Mouse (Mus musculus): ENCODE results near the gene Odc1. TPM values are rescaled to one million over a fixed set of nuclear protein-coding genes. Genes with fewer than 3 reads are reported as not detected.

Gene Odc1
- total and polyA plus RNA-seq, 3 experiments: 1,839 to 2,567 (median 2,455) TPM

Other genes starting within 250 kb of the Odc1 start
- 0.34 and 0.42 TPM in 2 replicates for gene Atp6v1c2, start 215.4 kb upstream of the Odc1 start, total RNA-seq (2012; rRNA removed)
- not detected in 2 replicates for gene Atp6v1c2, start 215.4 kb upstream of the Odc1 start, total RNA-seq (2014; rRNA removed)
- gene Atp6v1c2, start 215.4 kb upstream of the Odc1 start, polyA plus RNA-seq (2012; ENCODE audit: insufficient read length, low read depth): 0.19 TPM in 2 replicates
- gene Nol10, start 196.3 kb upstream of the Odc1 start, total RNA-seq (2012; rRNA removed): 10.9 and 14.4 TPM in 2 replicates
- gene Nol10, start 196.3 kb upstream of the Odc1 start, total RNA-seq (2014; rRNA removed): 12.3 and 14.5 TPM in 2 replicates
- 64.9 and 65.8 TPM in 2 replicates for gene Nol10, start 196.3 kb upstream of the Odc1 start, polyA plus RNA-seq (2012; ENCODE audit: insufficient read length, low read depth)
- 2.4 and 4.9 TPM in 2 replicates for gene Hpcal1, start 146.1 kb downstream of the Odc1 start, total RNA-seq (2012; rRNA removed)
- gene Hpcal1, start 146.1 kb downstream of the Odc1 start, total RNA-seq (2014; rRNA removed): 2.8 and 4.9 TPM in 2 replicates
- 5.4 and 5.5 TPM in 2 replicates for gene Hpcal1, start 146.1 kb downstream of the Odc1 start, polyA plus RNA-seq (2012; ENCODE audit: insufficient read length, low read depth)